Mouse (Mus musculus) R1 (cell line): ENCODE measurements around the gene Elmsan1.
"Not testable (repeated sequence)": the region's sequence is repeated elsewhere in the genome, so short reads cannot be mapped to it uniquely, and the experiment has no call there.

Source experiments
- DNase-seq: peaks from one replicate; pipeline ENCODE4 v3.0.0-alpha.2; 2018; ENCODE audit warnings: low read depth, low spot score

Gene Elmsan1

GRCm38 (mm10) chr12:84218289-84219120 lies at the start of gene Elmsan1:
Gene Elmsan1 (minus strand): TSS chr12:84218881.
- DNase-seq, result peak; percentile 68

GRCm38 (mm10) chr12:84267264-84267663 lies 48.6 kb upstream of the Elmsan1 start:
- DNase-seq, result no peak

- no peak for DNase-seq
Measured at GRCm38 (mm10) chr12:84260363-84260762, 41.7 kb upstream of the Elmsan1 start.

DNA sequence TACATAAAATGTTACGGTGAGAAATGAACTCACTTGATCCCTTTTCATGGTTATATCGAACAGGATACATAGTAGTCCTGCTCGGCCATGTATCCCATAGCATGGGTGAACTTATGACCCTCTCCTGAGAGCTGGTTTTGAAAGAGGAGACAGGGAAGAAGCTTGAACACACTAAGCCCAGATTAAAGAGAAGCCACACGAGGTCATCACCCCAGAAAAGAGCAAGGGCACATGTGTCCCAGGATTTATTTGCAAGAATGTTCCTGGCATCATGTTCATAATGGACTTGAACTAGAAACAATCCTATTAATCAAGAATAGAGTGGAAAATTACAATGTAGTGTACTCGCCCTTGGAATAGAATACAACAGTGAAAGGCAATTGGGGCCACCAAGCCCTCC lies 36.2 kb upstream of the Elmsan1 start:
- no peak for DNase-seq

DNA sequence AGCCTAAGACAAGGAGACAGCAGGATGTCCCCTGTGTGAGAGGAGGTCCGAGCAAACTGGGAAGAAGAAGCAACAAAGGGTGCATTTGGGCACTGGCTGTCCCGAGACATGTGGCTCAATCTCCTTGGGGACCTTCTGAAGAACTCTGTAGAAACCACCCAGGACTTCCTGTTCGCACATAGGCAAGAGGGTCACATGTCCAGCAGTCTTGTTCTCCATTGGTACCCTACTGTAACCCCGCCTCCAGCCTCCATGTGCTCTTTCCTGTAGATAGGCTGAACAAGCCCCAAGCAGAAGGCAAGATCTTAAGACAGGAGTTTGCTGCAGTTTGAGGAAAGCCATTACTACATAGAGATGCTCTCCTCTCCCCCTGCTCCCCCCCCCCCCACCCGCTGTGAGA lies 34.1 kb upstream of the Elmsan1 start:
- peak; percentile 72 for DNase-seq

DNA sequence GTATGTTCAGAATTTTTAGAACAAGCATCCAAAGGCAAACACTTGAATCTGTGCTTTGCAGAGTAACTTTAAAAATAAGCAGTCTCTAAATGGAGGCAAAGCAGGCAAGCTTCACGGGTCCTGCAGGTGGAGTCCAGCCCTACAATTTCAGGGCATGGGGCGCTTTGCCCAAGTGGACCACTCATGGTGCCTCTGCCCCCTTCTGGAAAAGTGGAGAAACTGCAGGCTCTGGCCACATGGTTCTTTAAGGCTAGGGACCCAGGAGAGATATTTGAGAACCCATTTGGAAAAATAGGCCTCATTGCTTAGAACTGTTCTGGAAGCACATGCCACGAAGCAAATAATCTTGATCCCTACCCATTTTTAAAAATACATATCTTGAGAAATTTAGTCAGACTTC lies 30.5 kb upstream of the Elmsan1 start:
- peak; percentile 86 for DNase-seq

DNA sequence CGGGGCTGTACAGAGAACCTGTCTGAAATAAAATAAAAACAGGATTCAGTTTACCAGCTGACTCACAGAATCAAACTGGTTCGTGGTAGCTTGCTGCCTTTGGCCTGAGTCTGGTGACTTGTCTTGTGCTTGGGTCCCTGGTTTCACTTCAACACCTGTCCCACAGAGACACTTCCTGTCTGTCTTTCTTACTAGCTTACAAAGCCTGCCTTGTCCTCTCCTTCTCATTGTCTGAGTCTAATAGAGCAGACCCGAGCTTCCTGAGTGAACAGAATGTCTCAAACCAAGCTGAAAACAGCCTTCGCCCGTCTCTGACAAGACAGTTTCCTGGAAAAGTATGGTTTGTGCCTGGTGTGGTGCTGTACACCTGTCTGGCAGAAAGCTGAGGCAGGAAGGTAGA lies 27.0 kb upstream of the Elmsan1 start:
- DNase-seq, result peak; percentile 60

DNA sequence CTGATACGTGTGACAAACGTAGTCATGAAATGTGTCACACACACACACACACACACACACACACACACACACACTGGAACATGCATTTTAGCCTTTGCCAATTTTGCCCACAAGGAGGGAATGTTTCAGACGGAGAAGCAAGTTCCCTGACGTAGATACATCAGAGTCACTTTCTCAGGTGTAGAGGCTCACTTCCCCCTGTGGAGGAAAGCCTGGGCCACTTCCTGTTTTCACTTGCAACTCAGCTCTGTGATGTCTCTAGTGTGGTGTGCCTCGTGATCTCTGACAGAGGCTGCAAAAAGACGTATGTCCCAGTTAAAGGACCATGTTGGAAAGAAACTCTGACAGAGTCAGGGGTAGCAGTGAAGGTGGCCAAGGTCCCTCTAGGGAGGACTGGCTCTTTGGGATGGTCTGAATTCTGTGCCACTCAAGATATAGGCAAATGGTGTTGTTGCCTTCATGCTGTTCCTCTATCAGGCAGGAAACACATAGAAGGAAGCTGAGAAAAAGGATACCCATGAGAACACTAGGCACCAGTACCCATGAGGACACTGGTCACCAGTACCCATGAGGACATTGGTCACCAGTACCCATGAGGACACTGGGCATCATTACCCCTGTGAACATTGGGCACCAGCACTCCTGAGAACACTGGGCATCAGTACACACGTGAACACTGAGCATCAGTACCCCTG lies 24.5 kb upstream of the Elmsan1 start:
- DNase-seq, result no peak

- not testable (repeated sequence) for DNase-seq
Measured at GRCm38 (mm10) chr12:84237036-84237435, 18.4 kb upstream of the Elmsan1 start.

- DNase-seq, result peak; percentile 76
Measured at GRCm38 (mm10) chr12:84235981-84236752, 17.5 kb upstream of the Elmsan1 start.

DNA sequence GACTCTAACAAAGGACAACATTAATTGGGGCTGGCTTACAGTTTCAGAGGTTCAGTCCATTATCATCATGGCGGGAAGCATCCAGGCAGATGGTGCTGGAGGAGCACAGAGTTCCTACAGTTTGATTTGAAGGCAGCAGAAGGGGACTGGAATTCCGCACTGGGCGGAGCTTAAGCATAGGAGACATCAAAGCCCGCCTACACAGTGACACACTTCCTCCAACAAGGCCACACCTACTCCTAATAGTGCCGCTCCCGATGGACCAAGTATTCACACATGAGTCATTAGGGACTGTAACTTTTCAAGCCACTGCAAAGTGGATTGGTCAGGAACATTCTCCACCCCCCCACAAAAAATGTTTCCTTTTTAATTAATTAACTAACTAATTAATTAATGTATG lies 16.9 kb upstream of the Elmsan1 start:
- peak; percentile 95 for DNase-seq

DNA sequence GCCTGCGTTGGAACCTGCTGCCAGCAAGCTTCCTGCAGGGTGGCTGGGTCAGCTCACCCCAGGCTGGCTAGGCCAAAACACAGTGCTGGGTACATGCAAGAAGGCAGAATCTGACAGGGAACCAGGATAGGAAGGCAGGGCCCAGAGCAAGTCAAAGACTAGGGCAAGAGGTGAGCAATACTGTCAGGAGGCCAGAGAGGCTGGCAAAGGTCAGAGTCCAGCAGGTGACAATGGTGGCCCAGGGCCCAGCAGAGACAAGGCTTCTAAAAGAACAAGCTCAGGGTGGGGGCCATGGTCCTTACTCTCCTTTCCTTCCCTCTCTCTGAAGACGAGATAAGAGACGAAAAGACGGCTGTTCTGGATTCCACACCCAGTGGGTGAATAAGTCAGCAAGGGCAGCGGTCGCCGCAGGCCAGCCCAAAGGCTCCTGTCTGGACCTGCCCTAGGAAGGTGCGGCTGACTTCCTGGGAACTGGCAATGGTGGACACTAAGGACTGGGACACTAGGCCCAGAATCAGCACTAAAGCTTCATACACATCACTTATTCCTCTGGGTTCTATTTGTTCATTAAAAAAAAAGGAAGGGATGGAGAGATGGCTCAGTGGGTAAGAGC lies 14.9 kb upstream of the Elmsan1 start:
- no peak for DNase-seq

DNA sequence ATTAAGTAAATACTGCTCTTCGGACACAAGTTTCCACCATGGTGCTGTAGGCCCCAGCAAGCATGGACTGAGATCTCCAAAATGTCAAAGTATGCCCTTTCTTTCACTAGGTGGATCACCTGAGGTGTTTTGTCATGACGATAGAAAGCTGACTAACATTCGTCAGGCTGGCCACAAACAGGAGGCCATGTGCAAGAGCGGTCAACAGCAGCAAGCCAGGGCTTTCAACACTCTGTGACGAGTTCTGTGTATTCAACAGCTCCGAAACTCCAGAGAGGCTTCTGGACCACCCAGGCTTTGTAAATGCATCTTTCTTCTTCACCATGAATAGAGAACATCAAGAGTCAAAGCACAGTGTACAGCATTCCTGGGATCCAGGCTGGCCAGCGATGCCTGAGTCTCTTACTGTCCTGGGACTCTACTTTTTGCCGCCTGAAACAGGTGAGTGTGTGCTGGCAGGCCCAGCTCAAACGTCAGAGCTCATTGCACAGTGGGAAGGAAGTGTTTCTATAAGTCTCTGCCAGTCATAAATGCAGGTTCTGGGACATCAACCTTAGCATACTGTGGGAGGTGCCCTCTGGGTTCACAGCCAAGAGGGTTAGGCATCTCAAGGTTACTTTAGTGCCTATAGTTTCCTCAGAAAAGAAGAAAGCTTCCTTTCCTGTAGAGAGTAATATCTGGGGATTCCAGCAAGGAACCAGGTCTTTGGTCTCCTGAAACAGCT lies 7.6 kb upstream of the Elmsan1 start:
- DNase-seq, result no peak

GRCm38 (mm10) chr12:84222405-84222961 lies 3.8 kb upstream of the Elmsan1 start:
- peak; percentile 62 for DNase-seq

DNA sequence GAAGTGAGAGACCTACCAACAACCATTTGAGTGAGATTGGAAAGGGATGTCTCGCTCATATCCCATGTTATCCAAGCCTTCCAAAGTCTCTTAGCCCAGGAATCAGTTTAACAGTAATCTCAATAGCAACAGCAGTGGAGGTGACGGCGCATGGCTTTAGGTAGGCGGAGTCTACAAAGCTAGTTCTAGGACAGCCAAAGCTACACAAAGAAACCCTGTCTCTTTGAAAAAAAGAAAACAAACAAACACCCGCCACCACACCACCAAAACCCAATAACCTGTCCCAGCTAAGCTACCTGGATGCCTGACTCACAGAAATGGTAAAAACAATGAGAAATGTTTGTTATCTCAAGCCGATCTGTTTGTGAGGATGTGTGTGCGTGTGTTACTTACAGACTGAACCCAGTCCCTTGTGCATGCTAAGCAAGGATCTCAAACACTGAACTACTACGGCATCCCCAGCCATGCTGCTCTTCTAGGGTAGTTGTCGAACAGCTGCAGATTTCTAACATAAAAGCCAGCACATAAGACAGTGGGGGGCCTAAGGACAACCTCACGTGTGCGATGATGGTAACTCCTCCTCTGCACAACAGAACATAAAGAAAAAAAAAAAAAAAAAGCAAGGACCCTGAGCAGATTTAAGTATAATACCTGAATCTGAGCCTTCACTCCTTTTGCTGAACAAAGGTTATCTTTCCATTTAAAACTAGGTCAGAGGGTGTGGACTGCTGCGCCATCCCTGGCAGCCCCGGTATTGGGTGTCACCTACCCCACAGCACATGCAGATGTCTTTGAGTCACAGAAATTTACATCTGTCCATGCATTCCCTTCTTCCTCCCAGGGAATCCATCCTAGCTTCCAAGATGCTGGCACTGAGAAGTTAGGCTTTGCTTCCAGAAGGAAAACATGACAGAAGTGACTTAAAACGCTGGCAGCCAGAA lies 2.5 kb upstream of the Elmsan1 start:
- no peak for DNase-seq

DNA sequence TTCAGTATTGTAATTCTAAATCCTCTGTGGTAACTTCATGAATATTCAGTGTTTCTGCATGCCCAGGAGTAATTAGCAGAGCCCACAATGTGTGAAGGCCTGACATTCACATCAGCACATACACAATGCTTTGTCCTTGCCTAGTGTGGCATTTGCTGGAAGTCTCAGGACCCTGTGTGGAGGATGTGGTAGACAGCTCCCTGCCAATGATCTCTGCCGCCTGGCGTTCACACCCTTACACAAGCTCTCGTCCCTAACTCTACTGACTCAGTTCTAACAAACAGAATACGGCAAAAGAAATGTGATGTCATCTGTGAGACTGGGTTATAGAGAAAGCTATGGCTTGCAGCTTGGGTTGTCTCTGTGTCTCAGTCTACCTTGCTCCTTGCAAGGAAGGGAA lies 1.8 kb upstream of the Elmsan1 start:
- no peak for DNase-seq

DNA sequence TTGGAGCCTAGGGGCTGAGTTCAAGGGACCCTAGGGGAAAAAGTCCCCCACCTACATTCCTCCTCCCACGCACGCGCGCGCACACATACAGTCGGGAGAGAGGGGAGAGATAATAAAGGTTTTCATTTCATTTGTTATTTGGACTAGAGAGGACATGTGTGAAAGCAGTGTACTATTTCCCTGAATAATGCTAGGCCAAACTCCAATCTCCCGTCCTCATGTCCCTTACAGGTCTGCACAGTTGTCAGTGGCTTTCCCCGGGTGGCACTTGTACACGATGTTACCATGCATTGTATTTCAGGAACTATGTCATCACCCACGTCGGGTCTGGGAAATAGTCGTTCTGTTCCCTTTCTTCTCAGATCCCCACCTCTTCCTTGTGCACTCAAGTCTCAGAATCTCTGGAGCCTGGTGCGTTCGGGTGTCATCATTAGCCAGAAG lies 460 bp upstream of the Elmsan1 start:
- peak; percentile 54 for DNase-seq

DNA sequence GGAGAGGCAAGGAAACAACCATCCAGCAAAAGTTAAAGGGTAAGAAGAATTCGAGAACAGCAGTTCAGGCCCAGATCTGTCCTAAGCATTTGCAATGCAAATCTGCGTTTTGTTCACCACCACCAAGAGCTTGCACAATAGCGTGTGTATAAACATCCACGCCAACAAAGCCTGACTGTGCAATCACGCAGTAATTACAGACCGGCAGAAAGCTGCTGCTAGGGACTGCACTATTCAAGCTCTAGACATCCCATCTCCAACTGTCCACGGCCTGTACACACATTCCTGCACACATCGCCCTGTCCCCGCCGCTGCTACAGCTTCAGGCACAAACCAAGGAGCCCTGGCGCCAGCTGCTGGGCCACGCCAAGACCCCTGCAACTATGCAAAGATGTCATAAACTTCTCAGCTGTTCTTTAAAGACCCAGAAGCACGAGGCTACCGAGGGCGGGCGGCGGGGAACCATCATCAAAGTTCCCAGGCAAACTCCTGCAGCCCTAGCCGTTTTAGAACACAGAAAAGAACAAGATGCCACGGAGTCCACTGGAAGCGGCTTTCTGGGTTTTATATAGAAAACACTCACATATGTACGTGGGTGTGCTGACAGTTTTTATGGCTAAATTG lies 1.1 kb downstream of the Elmsan1 start:
- DNase-seq, result peak; percentile 81

DNA sequence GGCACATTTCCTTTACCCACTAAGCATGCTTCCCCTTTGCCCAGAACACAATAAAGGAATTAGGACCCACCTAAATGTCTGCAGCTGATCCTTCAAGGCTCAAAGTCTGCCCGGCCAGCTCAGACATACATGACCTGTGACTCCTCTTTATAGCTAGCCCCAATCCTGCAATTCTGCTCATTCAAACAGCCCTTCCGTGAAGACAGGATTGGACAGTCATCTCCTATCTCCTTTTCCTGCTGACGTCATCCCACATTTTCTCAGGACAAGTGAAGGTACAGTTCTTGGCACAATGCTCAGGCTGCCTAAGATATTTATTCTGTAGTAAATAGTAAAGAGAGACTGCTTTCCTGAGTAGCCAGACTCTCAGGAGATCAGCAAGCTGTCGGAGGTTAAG lies 1.6 kb downstream of the Elmsan1 start:
- no peak for DNase-seq
